Mouse (Mus musculus) hindbrain, postnatal 0 days (tissue): Measurements from ENCODE around the gene Ggact. TPM values are rescaled to one million over a fixed set of nuclear protein-coding genes. Genes with fewer than 3 reads are reported as not detected.

ENCODE experiments used
- ATAC-seq: fragments of 200-750 bp; cut with Nextera tagmentation; 2 replicates; pipeline ENCODE4 v1.8.0; 2017; ENCODE audit warnings: mild to moderate bottlenecking, moderate TSS enrichment, moderate library complexity
- DNase-seq: peaks from one replicate; pipeline ENCODE4 v3.0.0-alpha.2; 2015; ENCODE audit warnings: low spot score
- H3K27ac ChIP-seq: fragments of 300-500 bp; sonication (generic); 2 replicates; pipeline ENCODE4 v1.5.1; 2014; ENCODE audit warnings: mild to moderate bottlenecking
- H3K27me3 ChIP-seq: fragments of 300-500 bp; sonication (generic); 2 replicates; pipeline ENCODE4 v1.6.1; 2014; ENCODE audit warnings: low read length, mixed read lengths; ENCODE audit not compliant: insufficient read depth
- H3K36me3 ChIP-seq: fragments of 300-500 bp; sonication (generic); 2 replicates; pipeline ENCODE4 v1.6.1; 2014; ENCODE audit warnings: low read length, mixed read lengths; ENCODE audit not compliant: insufficient read depth
- H3K4me1 ChIP-seq: fragments of 300-500 bp; sonication (generic); 2 replicates; pipeline ENCODE4 v1.6.1; 2014; ENCODE audit warnings: antibody characterized with exemption, low read length, mixed read lengths; ENCODE audit not compliant: insufficient read depth
- H3K4me2 ChIP-seq: fragments of 300-500 bp; sonication (generic); 2 replicates; pipeline ENCODE4 v1.6.1; 2014; ENCODE audit warnings: low read depth, mild to moderate bottlenecking, low read length, moderate library complexity, mixed read lengths
- H3K4me3 ChIP-seq: fragments of 300-500 bp; sonication (generic); 2 replicates; pipeline ENCODE4 v1.5.1; 2014; ENCODE audit warnings: low read length
- H3K9ac ChIP-seq: fragments of 300-500 bp; sonication (generic); replicated peaks from 2 replicates; pipeline ENCODE4 v1.6.1; 2014; ENCODE audit warnings: mild to moderate bottlenecking, low read length, moderate library complexity, mixed read lengths
- H3K9me3 ChIP-seq: fragments of 300-500 bp; sonication (generic); 2 replicates; pipeline ENCODE4 v1.6.1; 2016; ENCODE audit warnings: low read length, mixed read lengths
- CTCF ChIP-seq: IDR thresholded peaks from 2 replicates; pipeline ENCODE4 v1.5.1; 2016; ENCODE audit warnings: antibody characterized with exemption, control low read depth, low read depth
- WGBS: fragments of 180-500 bp; shearing (Covaris S2); extraction: QIAGEN DNeasy Blood & Tissue Kit; methylation state at CpG from one replicate; pipeline ENCODE4 v1.1.7; 2014; 5-methylcytosine and 5-hydroxymethylcytosine counted together
- polyA plus RNA-seq: library from polyadenylated mRNA; unstranded; fragments of >200 nt; fragmentation: Nextera tagmentation; extraction: Ambion mirVana; gene quantifications from 2 replicates; pipeline ENCODE4 v1.2.1, GENCODE M21; 2015
- total RNA-seq: library from RNA; depleted of rRNA; stranded (reverse); fragments of >200 nt; gene quantifications from 2 replicates; pipeline ENCODE4 v1.2.3, GENCODE M21; 2014

The Ggact gene
- total and polyA plus RNA-seq, 2 experiments from 2014 or later, result 29.1 to 36.5 TPM

- TF ChIP-seq CTCF, result no peak
- Histone ChIP-seq H3K4me2 (no peak overlapping the region), H3K9me3 (no peaks in the 10 kb centered on the region), H3K36me3 (no peaks in the 10 kb centered on the region), H3K27me3 (no peaks in the 10 kb centered on the region), H3K4me1 (peaks cover 5% of the 10 kb centered on the region; the same call in 1 of the 2 replicates), H3K4me3 (no peak overlapping the region), H3K9ac (no peak overlapping the region), H3K27ac (0 out of 2 replicates have a peak overlapping the region, but pooled peaks have one; percentile 20)
- 51% methylated on average over 2 of the region's 2 CpGs for WGBS
- DNase-seq, result peak; percentile 55
- no peak for ATAC-seq
These were observed 11.4 kb downstream of the Ggact start for GRCm38 (mm10) chr14:122902136-122902535.

GRCm38 (mm10) chr14:122901715-122902114 lies 11.8 kb downstream of the Ggact start:
- H3K9me3 ChIP-seq, result no peaks in the 10 kb centered on the region
- ATAC-seq, result no peak
- 79% methylated on average over 2 of the region's 2 CpGs for WGBS

DNA sequence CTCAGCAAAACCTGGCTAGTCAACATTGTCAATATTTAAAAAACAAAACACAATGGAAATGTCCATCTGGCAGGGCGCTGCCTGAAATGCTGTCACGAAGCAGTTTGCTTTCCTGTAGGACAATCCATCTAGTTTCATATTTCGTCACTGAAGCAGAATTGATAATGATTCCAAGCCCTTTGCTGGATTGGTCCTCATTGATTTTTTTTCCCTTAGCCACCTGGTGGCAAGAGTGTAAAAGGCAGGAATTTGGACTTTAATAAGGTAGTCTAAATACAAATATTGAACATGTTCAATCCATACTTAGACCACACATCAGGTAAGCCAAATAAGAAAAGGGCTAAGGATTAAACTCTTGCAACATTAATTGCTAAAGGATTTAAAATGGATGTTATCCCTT lies 12.4 kb downstream of the Ggact start:
- DNase-seq (peak; percentile 27), ATAC-seq (no peak)
- H3K27ac ChIP-seq, result no peak overlapping the region
- no peaks in the 10 kb centered on the region for H3K27me3 ChIP-seq
- H3K36me3 ChIP-seq, result no peaks in the 10 kb centered on the region
- no peak overlapping the region for H3K9ac ChIP-seq
- no peaks in the 10 kb centered on the region for H3K9me3 ChIP-seq
- H3K4me3 ChIP-seq, result no peak overlapping the region
- H3K4me1 ChIP-seq, result peaks cover 5% of the 10 kb centered on the region; the same call in 1 of the 2 replicates
- no peak overlapping the region for H3K4me2 ChIP-seq
- 65% methylated on average over 3 of the region's 3 CpGs for WGBS
- TF ChIP-seq CTCF, result peak; percentile 66

More at GRCm38 (mm10) chr14:122901715-122902114, 11.8 kb downstream of the Ggact start:
- DNase-seq, result no peak
- TF ChIP-seq CTCF, result no peak
- no peaks in the 10 kb centered on the region for H3K36me3 ChIP-seq
- no peak overlapping the region for H3K9ac ChIP-seq
- H3K4me3 ChIP-seq, result no peak overlapping the region
- H3K27me3 ChIP-seq, result no peaks in the 10 kb centered on the region
- H3K4me2 ChIP-seq, result no peak overlapping the region
- peak overlapping the region; percentile 20; the same call in 1 of the 2 replicates for H3K27ac ChIP-seq
- peaks cover 5% of the 10 kb centered on the region; the same call in 1 of the 2 replicates for H3K4me1 ChIP-seq

DNA sequence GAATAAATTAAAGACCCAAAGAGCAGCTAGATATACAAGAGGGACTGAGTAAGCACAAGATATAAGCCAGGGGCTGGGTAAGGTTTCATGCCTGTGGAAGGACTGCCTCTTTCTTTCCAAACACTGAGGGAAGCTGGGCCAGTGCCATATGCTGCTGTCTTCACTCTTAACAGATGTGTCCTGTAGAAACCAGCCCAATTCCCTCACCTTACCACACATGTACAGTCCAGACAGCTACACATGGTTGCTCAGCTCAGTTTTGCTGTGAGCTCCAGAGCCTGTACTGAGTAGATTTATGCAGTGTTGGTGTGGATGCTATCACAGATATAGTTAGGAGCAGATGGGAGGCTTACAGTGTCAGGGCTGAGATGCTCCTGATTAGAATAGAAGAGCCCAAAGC lies 12.9 kb downstream of the Ggact start:
- Histone ChIP-seq H3K4me2 (no peak overlapping the region), H3K36me3 (no peaks in the 10 kb centered on the region), H3K4me3 (no peak overlapping the region), H3K4me1 (peaks cover 5% of the 10 kb centered on the region; the same call in 1 of the 2 replicates), H3K27ac (no peak overlapping the region), H3K27me3 (no peaks in the 10 kb centered on the region), H3K9ac (no peak overlapping the region), H3K9me3 (no peaks in the 10 kb centered on the region)
- TF ChIP-seq CTCF, result no peak
- DNase-seq (no peak), ATAC-seq (peak; percentile 55; the same call in 1 of the 2 replicates)

GRCm38 (mm10) chr14:122898550-122898949 lies 15.0 kb downstream of the Ggact start:
- H3K27me3 ChIP-seq, result no peaks in the 10 kb centered on the region
- H3K4me3 ChIP-seq, result no peak overlapping the region
- H3K4me1 ChIP-seq, result peaks cover 5% of the 10 kb centered on the region; the same call in 1 of the 2 replicates
- no peak for ATAC-seq
- H3K4me2 ChIP-seq, result no peak overlapping the region
- TF ChIP-seq CTCF, result peak; percentile 20; the same call in 1 of the 2 replicates
- no peak for DNase-seq
- no peak overlapping the region for H3K27ac ChIP-seq
- H3K36me3 ChIP-seq, result no peaks in the 10 kb centered on the region
- H3K9me3 ChIP-seq, result no peaks in the 10 kb centered on the region
- no peak overlapping the region for H3K9ac ChIP-seq

- Histone ChIP-seq H3K9ac (no peak overlapping the region), H3K27ac (no peak overlapping the region), H3K4me2 (no peak overlapping the region), H3K27me3 (no peaks in the 10 kb centered on the region), H3K36me3 (0 out of 2 replicates have a peak, but pooled peaks cover 5% of the 10 kb centered on the region), H3K4me1 (no peaks in the 10 kb centered on the region), H3K4me3 (no peak overlapping the region), H3K9me3 (no peaks in the 10 kb centered on the region)
- WGBS, result 90% methylated on average over 1 of the region's 1 CpGs
- no peak for DNase-seq
- no peak for ATAC-seq
- TF ChIP-seq CTCF, result no peak
These were observed 17.5 kb downstream of the Ggact start for GRCm38 (mm10) chr14:122896106-122896505.

GRCm38 (mm10) chr14:122891470-122891968 lies 22.0 kb downstream of the Ggact start:
- Histone ChIP-seq H3K27me3 (no peaks in the 10 kb centered on the region), H3K27ac (no peak overlapping the region), H3K4me2 (no peak overlapping the region), H3K4me1 (no peaks in the 10 kb centered on the region), H3K9ac (no peak overlapping the region), H3K9me3 (no peaks in the 10 kb centered on the region), H3K4me3 (no peak overlapping the region), H3K36me3 (peaks cover 5% of the 10 kb centered on the region; the same call in 1 of the 2 replicates)
- TF ChIP-seq CTCF, result no peak
- 89% methylated on average over 12 of the region's 12 CpGs for WGBS
- ATAC-seq, result no peak
- no peak for DNase-seq
